Mouse (Mus musculus): Measurements from ENCODE around the gene Baat.
"Not testable (repeated sequence)": the region's sequence is repeated elsewhere in the genome, so short reads cannot be mapped to it uniquely, and the experiment has no call there.

Gene Baat

DNA sequence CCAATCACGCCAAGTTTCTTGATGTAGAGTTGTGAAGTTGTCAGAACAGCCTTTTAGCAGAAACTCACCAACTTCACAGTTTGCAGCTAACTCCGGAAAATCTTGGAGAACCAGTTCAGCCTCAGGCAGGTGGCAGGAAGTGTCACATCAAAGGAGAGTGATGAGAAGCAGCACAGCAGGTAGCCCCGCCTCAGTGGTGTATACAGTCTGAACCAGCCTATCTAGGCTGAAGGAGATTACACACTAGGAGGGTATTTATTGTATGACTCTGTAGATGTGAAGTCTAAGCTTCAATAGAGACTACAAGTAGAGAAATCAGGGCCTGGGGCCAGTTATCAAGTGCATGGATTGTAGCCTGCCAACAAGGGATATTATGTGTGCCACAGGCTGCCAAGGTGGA is 25.5 kb downstream of the Baat start:
- no peak for DNase-seq

DNA sequence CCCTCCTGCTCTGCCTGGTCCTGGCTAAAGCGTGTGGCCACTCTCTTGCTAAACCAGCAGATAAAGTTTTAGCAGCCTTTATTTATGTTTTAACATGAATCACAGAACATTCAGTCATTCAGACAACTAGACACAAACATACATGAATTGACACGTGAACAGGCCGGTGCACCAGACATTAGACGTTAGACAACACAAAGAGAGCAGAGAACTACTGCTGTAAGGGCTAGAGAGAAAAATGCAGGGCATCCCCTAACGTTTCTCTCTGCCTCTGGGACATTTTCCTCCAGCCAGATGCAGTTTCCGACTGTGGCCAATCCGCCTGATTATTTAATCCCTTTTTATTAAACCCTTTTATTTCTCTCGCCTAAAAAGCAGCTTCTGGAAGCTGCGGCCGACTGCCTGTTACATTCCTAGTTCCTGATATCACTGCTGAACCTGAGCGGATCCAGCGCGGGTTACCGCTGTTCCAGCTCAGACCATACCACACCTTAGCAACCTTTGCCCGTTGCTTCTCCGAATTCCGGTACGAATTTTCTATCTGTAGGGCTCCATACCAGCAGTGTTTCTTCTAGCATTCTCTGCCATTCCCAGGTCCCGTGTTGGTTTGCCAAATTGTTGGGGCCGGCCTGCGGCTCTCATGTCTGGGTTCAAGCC is 26.1 kb downstream of the Baat start:
- DNase-seq = peak; percentile 31

DNA sequence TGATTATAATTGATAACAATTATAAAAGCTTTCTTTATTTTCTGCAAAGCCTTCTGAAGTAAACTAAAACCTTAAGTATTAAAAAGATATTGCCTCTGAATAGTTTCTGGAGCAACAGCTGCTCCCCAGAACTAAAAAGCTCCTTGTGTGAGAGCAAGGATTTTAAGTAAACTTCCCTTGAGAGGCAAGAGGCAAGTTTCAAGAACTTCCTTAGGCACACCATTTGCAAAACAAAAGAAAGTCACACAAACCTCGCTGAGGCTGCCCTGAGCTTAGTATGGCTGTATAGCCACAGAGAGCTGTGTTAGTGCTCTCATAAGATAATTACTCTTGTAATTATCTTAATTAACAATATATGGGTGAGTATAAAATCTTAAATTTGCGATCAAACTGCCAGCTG is 27.3 kb downstream of the Baat start:
- not testable (repeated sequence) for DNase-seq

DNA sequence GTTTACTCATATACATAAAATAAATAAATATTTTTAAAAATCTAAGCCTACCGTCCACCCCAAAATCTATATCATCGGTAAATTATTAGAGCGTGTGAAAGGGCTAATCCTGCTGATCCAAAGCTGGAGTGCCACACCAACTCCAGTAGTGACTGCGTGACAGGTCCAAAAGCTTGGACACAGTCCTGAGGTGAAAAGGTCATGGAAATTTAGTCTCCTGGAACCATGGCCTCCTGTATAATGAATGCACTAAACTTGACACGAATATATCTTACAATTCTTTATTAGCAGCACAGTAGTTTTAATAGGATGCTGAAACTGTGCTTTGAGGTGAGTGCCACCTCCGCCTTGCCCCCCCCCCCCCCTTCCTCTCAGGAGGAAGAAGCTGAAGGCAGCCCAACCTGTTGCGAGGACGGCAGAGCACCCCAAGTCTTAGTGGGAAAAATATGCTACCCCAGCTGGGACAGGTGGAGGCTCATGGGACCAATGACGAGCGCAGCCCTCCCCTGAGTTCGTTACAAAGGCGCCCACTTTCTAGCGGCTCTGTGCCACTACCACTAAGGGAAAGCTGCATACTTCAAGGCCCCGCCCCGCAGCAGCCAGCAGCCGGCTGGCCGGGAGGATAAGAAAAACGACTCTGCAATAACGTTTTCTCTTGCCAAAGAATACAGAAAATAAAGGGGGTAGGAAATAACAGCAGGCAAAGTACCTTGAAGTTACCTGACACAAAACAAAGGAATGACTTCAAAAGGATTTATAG is 28.1 kb downstream of the Baat start:
- DNase-seq = peak; percentile 43

DNA sequence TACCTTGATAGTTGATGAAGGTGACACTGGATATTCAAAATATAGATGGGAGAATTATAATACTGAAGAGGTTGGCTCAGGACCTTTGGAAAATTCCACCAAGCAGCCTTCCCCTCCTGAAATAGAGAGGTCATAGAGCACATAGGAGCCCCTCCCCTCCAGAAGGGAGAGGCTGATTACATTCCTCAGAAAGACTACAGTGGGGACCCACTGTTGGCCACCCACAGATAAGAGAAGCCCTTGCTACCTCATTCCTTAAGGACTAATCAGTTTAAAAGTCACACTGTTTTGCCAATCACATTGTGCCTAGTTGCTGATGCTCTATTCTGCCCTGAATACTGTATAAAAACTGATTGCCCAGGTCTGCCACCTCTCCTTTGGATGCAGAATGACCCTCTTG is 31.8 kb downstream of the Baat start:
- no peak for DNase-seq

DNA sequence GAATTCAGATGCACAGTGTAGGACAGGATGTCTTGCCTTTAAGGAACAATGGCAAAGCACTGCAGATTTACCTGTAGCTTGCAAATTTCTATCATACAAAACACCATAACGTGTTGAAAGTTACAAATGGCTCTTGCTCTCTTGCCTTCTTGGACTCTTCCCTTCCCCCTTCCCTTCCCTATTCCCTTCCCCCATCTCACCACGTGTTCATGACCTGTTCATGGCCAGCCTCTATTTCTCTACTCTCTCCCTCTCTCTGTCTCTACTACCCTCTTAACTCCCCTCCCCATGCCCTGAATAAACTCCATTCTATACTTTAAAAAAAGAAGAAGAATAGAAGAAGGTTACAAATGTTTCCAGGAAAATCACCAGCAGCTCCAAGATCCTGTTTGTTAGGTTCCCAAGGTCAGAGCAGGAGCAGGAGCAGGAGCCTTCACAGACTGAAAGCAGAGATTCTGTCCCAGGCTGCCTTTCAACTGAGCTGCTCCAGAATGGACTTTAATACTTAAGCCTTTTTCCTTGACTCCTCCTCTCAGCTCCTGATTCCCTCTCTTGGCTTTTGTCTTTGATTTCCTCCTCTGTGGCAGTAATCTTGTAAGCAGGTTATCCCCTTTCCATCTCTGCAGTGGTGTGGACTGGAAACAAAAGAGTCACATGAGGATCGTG is 32.8 kb downstream of the Baat start, which contains the start of gene Acnat1:
Acnat1 (minus strand) TSS at position 478 of the 666 bp plus-strand sequence.
- peak; percentile 50 for DNase-seq

DNA sequence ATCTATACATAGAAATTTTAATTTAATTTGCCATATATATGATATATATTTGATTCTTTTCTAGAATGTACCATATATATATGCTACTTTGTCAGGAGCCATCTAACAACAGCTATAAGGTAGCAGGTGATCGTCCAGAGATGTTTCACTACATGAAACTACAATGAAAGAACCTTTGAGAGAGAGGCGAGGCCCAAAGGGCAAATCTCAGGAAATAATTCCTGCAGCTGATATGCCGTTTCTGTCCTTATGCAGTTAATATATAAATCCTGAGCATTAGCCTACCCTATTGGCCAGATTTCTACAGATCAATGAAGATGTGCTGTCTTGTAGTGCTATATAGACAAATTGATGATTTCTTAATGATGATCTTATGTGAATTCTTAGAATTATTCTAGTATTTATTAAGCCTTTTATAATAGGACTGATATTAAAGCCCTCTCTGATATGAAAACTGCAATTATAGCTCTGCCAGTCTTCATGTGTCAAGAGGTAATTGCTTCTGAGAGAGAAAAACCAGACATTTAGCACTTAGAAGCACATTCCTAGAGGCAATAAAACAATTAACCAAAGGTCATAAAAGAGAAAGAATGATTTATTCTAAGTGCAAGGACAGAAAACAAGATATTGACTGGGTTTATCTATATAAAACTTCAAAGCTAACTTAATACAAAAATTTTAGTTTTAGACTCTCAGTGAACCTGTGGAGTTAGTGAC is 36.8 kb downstream of the Baat start:
- DNase-seq = no peak

DNA sequence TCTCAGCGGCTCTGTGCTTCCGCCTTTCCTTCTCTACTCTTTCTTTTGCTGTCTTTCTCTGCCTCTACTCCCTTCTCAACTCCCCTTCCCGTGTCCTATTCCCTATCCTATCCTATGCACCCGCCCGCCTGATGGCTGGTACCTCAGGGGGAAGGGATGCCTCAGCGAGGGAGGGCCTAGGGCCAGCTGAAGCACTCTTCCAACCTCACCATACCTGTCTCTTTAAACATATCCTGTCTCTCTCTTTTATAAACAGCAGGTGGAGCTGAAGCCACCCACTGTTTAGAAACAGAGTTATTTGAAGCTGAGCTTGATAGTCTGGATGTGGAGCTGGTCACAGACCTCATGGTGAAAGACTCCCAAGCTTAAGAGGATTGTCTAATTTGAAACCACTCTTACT is 39.0 kb downstream of the Baat start:
- no peak for DNase-seq

DNA sequence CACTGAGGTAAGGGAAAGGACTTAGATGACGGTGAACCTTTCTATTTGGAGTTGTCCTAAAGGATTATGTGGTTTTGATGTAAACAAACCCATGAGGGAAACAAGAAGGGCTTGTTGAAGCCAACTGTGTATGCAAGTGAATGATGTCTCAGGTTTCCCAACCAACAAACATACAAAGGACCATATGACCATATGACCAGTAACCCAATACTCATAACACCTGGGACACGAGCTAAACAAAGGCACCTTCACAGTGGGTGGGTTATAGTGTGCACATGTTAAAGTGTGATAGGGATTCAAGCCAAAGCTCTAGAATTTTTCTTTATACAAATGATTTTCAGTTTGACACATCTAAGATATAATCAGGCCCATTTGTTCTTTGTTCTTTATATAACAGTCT is 50.2 kb downstream of the Baat start:
- no peak for DNase-seq

DNA sequence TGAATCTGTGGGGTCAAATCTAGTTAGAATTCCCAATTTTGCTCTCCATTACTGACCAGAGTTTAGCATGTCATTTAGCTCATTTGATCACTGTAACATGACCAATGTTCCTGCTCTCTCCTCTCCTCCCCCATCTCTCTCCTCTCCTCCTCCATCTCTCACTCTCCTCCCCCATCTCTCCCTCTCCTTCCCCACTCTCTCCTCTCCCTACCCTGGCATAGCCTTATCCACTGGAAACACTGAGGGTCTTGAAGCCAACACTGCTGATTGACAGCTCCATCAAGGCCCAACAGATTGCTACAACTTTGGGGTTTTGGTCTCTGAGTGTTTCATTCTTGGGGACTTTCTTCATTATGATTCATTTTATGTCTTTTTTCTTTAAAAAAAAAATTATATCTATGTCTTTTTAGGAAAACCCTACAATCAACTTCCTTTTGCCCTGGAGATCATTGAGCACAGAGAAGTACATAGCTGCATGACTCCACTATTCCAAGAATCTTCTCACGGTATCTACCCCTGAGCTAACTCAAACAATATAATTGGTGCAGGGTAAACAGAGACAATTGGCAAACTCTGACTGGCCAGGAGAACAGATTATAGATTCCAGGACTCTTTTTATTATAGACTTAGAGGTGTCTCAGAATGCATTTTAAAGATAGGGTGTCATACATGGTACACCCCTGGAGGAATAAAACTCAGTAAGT is 54.4 kb downstream of the Baat start:
- DNase-seq = no peak

DNA sequence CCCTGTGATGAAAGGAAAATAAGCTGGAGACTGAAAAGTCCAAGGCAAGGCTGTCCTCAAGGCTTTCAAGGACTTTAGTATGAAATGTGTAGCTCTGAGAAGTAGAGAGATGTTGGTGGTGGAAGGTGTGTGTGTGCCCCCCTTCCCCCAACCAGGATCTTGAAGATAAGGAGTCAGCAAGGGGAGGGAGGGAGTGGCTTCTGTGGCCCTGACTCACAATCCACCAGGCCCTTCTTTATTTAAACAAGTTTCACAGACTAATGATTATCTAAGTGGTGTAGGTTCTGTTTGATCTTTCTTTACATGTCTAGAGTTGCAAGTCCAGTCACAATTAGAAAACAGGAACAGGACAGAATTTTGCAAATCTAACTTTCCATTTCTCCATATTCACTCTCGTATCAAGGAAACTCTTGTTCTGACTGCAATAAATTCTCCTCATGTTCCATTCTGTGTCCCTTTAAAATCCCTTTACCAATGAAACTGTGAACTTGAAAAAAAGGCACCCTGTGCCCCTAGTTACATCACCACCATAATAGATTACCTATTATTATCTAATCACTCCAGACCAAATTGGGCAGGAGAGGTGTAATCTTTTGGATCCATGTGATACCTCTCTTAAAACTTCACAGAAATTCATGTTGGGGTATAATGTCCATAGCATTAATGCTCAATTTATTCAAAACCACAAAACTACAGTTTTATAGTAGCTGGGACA is 55.1 kb downstream of the Baat start:
- DNase-seq = not testable (repeated sequence)

Data from kidney, postnatal 14 days (tissue).